Mouse (Mus musculus) forebrain, postnatal 0 days (tissue): ENCODE measurements around the gene Sec16b. TPM values are rescaled to one million over a fixed set of nuclear protein-coding genes. Genes with fewer than 3 reads are reported as not detected.

Experiments
- ATAC-seq: fragments of 200-750 bp; cut with Nextera tagmentation; 2 replicates; pipeline ENCODE4 v1.8.0; 2017; ENCODE audit warnings: mild to moderate bottlenecking, moderate library complexity
- DNase-seq: peaks from one replicate; pipeline ENCODE4 v3.0.0-alpha.2; 2015
- H3K27ac ChIP-seq: fragments of 300-500 bp; sonication (generic); 2 replicates; pipeline ENCODE4 v1.5.1; 2014; ENCODE audit warnings: low read depth, mild to moderate bottlenecking, antibody characterized with exemption, low read length, moderate library complexity, mixed read lengths
- H3K27me3 ChIP-seq: fragments of 300-500 bp; sonication (generic); 2 replicates; pipeline ENCODE4 v1.6.1; 2014; ENCODE audit warnings: mild to moderate bottlenecking, low read length, mixed read lengths; ENCODE audit not compliant: insufficient read depth
- H3K36me3 ChIP-seq: fragments of 300-500 bp; sonication (generic); 2 replicates; pipeline ENCODE4 v1.6.1; 2014; ENCODE audit warnings: mild to moderate bottlenecking, moderate library complexity; ENCODE audit not compliant: insufficient read depth
- H3K4me1 ChIP-seq: fragments of 300-500 bp; sonication (generic); 2 replicates; pipeline ENCODE4 v1.6.1; 2014; ENCODE audit warnings: antibody characterized with exemption; ENCODE audit not compliant: insufficient read depth
- H3K4me2 ChIP-seq: fragments of 300-500 bp; sonication (generic); 2 replicates; pipeline ENCODE4 v1.6.1; 2014; ENCODE audit warnings: low read depth, mild to moderate bottlenecking, moderate library complexity
- H3K4me3 ChIP-seq: fragments of 300-500 bp; sonication (generic); 2 replicates; pipeline ENCODE4 v1.5.1; 2014; ENCODE audit warnings: low read depth, low read length, mixed read lengths
- H3K9ac ChIP-seq: fragments of 300-500 bp; sonication (generic); 2 replicates; pipeline ENCODE4 v1.6.1; 2014; ENCODE audit warnings: mild to moderate bottlenecking
- H3K9me3 ChIP-seq: fragments of 300-500 bp; sonication (generic); 2 replicates; pipeline ENCODE4 v1.6.1; 2016; ENCODE audit warnings: low read length
- CTCF ChIP-seq: sonication (generic); IDR thresholded peaks from 2 replicates; pipeline ENCODE4 v1.5.1; 2016; ENCODE audit warnings: antibody characterized with exemption, control low read depth, low read depth
- WGBS: fragments of 180-500 bp; shearing (Covaris S2); extraction: QIAGEN DNeasy Blood & Tissue Kit; methylation state at CpG from one replicate; pipeline ENCODE4 v1.1.7; 2014; 5-methylcytosine and 5-hydroxymethylcytosine counted together
- polyA plus RNA-seq: library from polyadenylated mRNA; unstranded; fragments of >200 nt; fragmentation: Nextera tagmentation; extraction: Ambion mirVana; gene quantifications from 2 replicates; pipeline ENCODE4 v1.2.1, GENCODE M21; 2015
- total RNA-seq: library from RNA; depleted of rRNA; stranded (reverse); fragments of >200 nt; gene quantifications from 2 replicates; pipeline ENCODE4 v1.2.3, GENCODE M21; 2014

The Sec16b gene
- total and polyA plus RNA-seq, 2 experiments from 2014 or later = 0.23 to 0.33 TPM

DNA sequence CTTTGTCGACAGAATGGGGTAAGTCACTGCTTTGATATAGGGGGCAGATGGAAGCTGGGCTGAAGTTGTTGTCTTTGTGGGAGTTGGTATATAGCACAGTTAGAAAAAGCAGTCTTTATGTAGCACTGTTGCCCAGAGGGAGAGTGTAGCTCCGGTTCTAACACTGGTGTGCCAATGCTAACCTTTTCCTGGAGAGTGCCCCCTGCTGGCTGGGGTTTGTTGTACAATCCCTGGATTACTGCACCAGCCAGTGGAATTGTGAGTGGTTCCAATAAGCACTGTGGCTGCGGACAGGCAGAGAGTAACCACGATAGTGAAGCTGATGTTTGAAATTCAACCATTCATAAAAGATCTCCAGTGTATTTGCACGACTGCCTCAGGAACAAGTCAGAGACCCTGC, 31.1 kb downstream of the Sec16b start:
- no peak for ATAC-seq
- Histone ChIP-seq H3K9ac (no peak overlapping the region), H3K4me2 (no peak overlapping the region), H3K27me3 (no peaks in the 10 kb centered on the region), H3K9me3 (no peaks in the 10 kb centered on the region), H3K27ac (no peak overlapping the region), H3K4me3 (no peak overlapping the region), H3K4me1 (no peaks in the 10 kb centered on the region), H3K36me3 (no peaks in the 10 kb centered on the region)
- no peak for DNase-seq
- WGBS = 86% methylated on average over 5 of the region's 5 CpGs
- TF ChIP-seq CTCF = 0 out of 2 replicates have a peak, but pooled peaks have one; percentile 17

DNA sequence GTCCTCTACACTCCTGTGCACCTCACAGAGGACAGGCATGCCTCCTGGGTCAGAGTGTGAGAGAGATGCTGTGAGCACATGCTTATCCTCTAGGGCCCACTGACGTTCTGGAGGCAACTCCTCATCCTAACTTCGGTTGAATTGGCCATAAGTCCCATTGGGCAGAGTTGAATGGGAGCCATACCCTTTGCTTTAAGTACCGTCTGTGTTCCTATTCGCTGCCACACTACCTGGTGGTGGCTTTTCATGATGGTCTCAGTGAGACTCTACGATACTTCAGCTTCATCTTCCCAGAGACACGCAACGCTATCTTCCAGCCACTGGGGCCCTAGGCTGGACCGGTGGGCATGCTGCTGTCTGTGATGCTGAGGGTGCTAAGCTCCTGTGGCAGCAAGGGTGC, 38.5 kb downstream of the Sec16b start:
- Histone ChIP-seq H3K4me2 (no peak overlapping the region), H3K27me3 (no peaks in the 10 kb centered on the region), H3K4me1 (no peaks in the 10 kb centered on the region), H3K4me3 (no peak overlapping the region), H3K9me3 (no peaks in the 10 kb centered on the region), H3K27ac (no peak overlapping the region), H3K9ac (no peak overlapping the region), H3K36me3 (no peaks in the 10 kb centered on the region)
- 96% methylated on average over 8 of the region's 8 CpGs for WGBS
- no peak for DNase-seq
- TF ChIP-seq CTCF = no peak
- no peak for ATAC-seq

GRCm38 (mm10) chr1:157547658-157548057, 41.1 kb downstream of the Sec16b start:
- DNase-seq (no peak), ATAC-seq (no peak)
- 86% methylated on average over 5 of the region's 5 CpGs for WGBS
- no peak for TF ChIP-seq CTCF
- Histone ChIP-seq H3K4me2 (no peak overlapping the region), H3K9ac (no peak overlapping the region), H3K36me3 (no peaks in the 10 kb centered on the region), H3K4me3 (no peak overlapping the region), H3K27me3 (no peaks in the 10 kb centered on the region), H3K9me3 (no peaks in the 10 kb centered on the region), H3K27ac (no peak overlapping the region), H3K4me1 (no peaks in the 10 kb centered on the region)

GRCm38 (mm10) chr1:157549721-157550120, 43.2 kb downstream of the Sec16b start:
- no peak for ATAC-seq

GRCm38 (mm10) chr1:157552749-157553451, 46.4 kb downstream of the Sec16b start:
- Histone ChIP-seq H3K4me1 (peaks cover 22% of the 10 kb centered on the region; the same call in 1 of the 2 replicates), H3K9ac (no peak overlapping the region), H3K27me3 (no peaks in the 10 kb centered on the region), H3K36me3 (no peaks in the 10 kb centered on the region), H3K27ac (no peak overlapping the region), H3K4me3 (no peak overlapping the region), H3K4me2 (no peak overlapping the region), H3K9me3 (no peaks in the 10 kb centered on the region)
- WGBS = 59% methylated on average over 7 of the region's 7 CpGs
- DNase-seq (peak; percentile 91), ATAC-seq (peak; percentile 90)
- peak; percentile 100 for TF ChIP-seq CTCF

More at GRCm38 (mm10) chr1:157549721-157550120, 43.2 kb downstream of the Sec16b start:
- H3K4me2 ChIP-seq = no peak overlapping the region
- no peaks in the 10 kb centered on the region for H3K9me3 ChIP-seq
- TF ChIP-seq CTCF = no peak
- 72% methylated on average over 3 of the region's 3 CpGs for WGBS
- H3K4me3 ChIP-seq = no peak overlapping the region
- no peak for DNase-seq
- no peaks in the 10 kb centered on the region for H3K36me3 ChIP-seq
- no peak overlapping the region for H3K9ac ChIP-seq
- no peaks in the 10 kb centered on the region for H3K27me3 ChIP-seq
- 0 out of 2 replicates have a peak, but pooled peaks cover under 1% of the 10 kb centered on the region for H3K4me1 ChIP-seq
- no peak overlapping the region for H3K27ac ChIP-seq

- WGBS = 38% methylated on average over 3 of the region's 3 CpGs
- no peaks in the 10 kb centered on the region for H3K27me3 ChIP-seq
- ATAC-seq (no peak), DNase-seq (no peak)
- no peak overlapping the region for H3K9ac ChIP-seq
- H3K9me3 ChIP-seq = no peaks in the 10 kb centered on the region
- no peak overlapping the region for H3K27ac ChIP-seq
- H3K4me2 ChIP-seq = no peak overlapping the region
- H3K4me3 ChIP-seq = no peak overlapping the region
- no peak for TF ChIP-seq CTCF
- H3K36me3 ChIP-seq = no peaks in the 10 kb centered on the region
- peaks cover 22% of the 10 kb centered on the region; the same call in 1 of the 2 replicates for H3K4me1 ChIP-seq
Measured at GRCm38 (mm10) chr1:157554163-157554562, 47.6 kb downstream of the Sec16b start.

- no peaks in the 10 kb centered on the region for H3K36me3 ChIP-seq
- no peaks in the 10 kb centered on the region for H3K27me3 ChIP-seq
- H3K9ac ChIP-seq = no peak overlapping the region
- peaks cover 22% of the 10 kb centered on the region; the same call in 1 of the 2 replicates for H3K4me1 ChIP-seq
- no peak for TF ChIP-seq CTCF
- H3K4me3 ChIP-seq = no peak overlapping the region
- H3K4me2 ChIP-seq = peak overlapping the region; percentile 37
- H3K9me3 ChIP-seq = no peaks in the 10 kb centered on the region
- H3K27ac ChIP-seq = no peak overlapping the region
- WGBS = 33% methylated on average over 27 of the region's 27 CpGs
- DNase-seq (no peak), ATAC-seq (no peak)
Measured at GRCm38 (mm10) chr1:157554686-157555530, 48.4 kb downstream of the Sec16b start.
